Mouse (Mus musculus): Measurements from ENCODE around the gene Mrtfb.

The Mrtfb gene

DNA sequence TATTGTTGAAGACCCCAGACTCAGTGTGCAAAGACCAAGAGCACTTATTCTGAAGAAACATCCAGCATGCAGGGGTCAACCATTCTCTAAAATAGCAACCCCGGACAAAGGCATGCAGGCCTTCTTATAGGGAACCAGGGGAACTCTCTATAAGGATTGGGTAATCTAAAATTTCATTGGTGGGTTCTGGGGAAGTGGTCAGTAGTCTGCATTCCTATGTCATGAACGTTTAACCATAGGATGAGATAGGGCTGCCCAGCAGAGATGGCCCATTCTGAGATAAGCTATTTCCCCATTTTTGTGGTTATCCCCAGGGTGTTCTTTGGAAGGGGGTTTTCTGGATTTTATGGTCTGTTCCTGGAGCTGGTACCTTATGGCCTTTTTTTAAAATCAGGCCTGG is 163.5 kb downstream of the Mrtfb start:
- no peaks in the 10 kb centered on the region for H3K27me3 ChIP-seq (ENCODE audit: insufficient read depth, low read length)
- TF ChIP-seq NANOG (IDR thresholded peaks at IDR 0.05; ENCODE audit: borderline replicate concordance, low read length) (no peak), CTCF (conservative IDR thresholded peaks at IDR 0.05; ENCODE audit: low read length) (no peak), POU5F1 (IDR thresholded peaks at IDR 0.05; ENCODE audit: borderline replicate concordance, low read length) (no peak)
- 0 out of 2 replicates have a peak, but pooled peaks cover under 1% of the 10 kb centered on the region for H3K36me3 ChIP-seq (ENCODE audit: insufficient read depth, low read length)
- no peak overlapping the region for H3K4me3 ChIP-seq (replicated peaks; ENCODE audit: low read length)
- peaks cover 16% of the 10 kb centered on the region for H3K4me1 ChIP-seq (replicated peaks; ENCODE audit: low read depth, low read length)
- no peaks in the 10 kb centered on the region for H3K9me3 ChIP-seq (ENCODE audit: low read length)

- no peaks in the 10 kb centered on the region for H3K36me3 ChIP-seq (ENCODE audit: insufficient read depth, low read length)
- H3K27me3 ChIP-seq (ENCODE audit: insufficient read depth, low read length): no peaks in the 10 kb centered on the region
- no peak overlapping the region for H3K4me3 ChIP-seq (replicated peaks; ENCODE audit: low read length)
- peaks cover 12% of the 10 kb centered on the region for H3K4me1 ChIP-seq (replicated peaks; ENCODE audit: low read depth, low read length)
- TF ChIP-seq CTCF (conservative IDR thresholded peaks at IDR 0.05; ENCODE audit: low read length): no peak
- TF ChIP-seq POU5F1 (IDR thresholded peaks at IDR 0.05; ENCODE audit: borderline replicate concordance, low read length): no peak
- no peak for TF ChIP-seq NANOG (IDR thresholded peaks at IDR 0.05; ENCODE audit: borderline replicate concordance, low read length)
- H3K9me3 ChIP-seq (ENCODE audit: low read length): no peaks in the 10 kb centered on the region
These were observed 166.2 kb downstream of the Mrtfb start for GRCm38 (mm10) chr16:13422522-13422921.

- TF ChIP-seq POU5F1 (IDR thresholded peaks at IDR 0.05; ENCODE audit: borderline replicate concordance, low read length) (no peak), CTCF (conservative IDR thresholded peaks at IDR 0.05; ENCODE audit: low read length) (no peak), NANOG (IDR thresholded peaks at IDR 0.05; ENCODE audit: borderline replicate concordance, low read length) (no peak)
- Histone ChIP-seq H3K9me3 (ENCODE audit: low read length) (no peaks in the 10 kb centered on the region), H3K27me3 (ENCODE audit: insufficient read depth, low read length) (no peaks in the 10 kb centered on the region), H3K36me3 (ENCODE audit: insufficient read depth, low read length) (no peaks in the 10 kb centered on the region), H3K4me1 (replicated peaks; ENCODE audit: low read depth, low read length) (peaks cover 21% of the 10 kb centered on the region), H3K4me3 (replicated peaks; ENCODE audit: low read length) (no peak overlapping the region)
These were observed 167.5 kb downstream of the Mrtfb start for GRCm38 (mm10) chr16:13423587-13424355.

DNA sequence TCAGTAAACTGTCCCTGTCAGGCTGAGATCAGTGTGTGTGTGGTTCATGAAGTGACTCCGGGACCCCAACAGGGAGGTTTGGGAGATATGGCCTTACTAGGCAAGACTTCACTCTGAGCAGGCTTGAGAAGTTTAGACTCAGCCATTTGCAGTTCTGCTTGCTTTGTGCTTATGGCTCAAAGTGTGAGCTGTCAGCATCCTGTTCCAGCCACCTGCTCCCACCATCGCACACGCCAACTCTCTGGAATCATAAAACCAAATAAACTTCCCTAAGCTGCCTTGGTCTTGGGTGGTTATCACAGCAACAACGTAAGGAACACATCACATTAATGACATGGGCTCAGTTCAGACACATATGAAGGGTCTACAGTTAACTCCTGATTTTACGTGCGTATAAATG is 169.5 kb downstream of the Mrtfb start:
- peaks cover 7% of the 10 kb centered on the region; the same call in 1 of the 2 replicates for H3K27me3 ChIP-seq (ENCODE audit: insufficient read depth, low read length)
- no peaks in the 10 kb centered on the region for H3K36me3 ChIP-seq (ENCODE audit: insufficient read depth, low read length)
- peaks cover 21% of the 10 kb centered on the region for H3K4me1 ChIP-seq (replicated peaks; ENCODE audit: low read depth, low read length)
- H3K4me3 ChIP-seq (replicated peaks; ENCODE audit: low read length): no peak overlapping the region
- TF ChIP-seq NANOG (IDR thresholded peaks at IDR 0.05; ENCODE audit: borderline replicate concordance, low read length): no peak
- H3K9me3 ChIP-seq (ENCODE audit: low read length): no peaks in the 10 kb centered on the region

DNA sequence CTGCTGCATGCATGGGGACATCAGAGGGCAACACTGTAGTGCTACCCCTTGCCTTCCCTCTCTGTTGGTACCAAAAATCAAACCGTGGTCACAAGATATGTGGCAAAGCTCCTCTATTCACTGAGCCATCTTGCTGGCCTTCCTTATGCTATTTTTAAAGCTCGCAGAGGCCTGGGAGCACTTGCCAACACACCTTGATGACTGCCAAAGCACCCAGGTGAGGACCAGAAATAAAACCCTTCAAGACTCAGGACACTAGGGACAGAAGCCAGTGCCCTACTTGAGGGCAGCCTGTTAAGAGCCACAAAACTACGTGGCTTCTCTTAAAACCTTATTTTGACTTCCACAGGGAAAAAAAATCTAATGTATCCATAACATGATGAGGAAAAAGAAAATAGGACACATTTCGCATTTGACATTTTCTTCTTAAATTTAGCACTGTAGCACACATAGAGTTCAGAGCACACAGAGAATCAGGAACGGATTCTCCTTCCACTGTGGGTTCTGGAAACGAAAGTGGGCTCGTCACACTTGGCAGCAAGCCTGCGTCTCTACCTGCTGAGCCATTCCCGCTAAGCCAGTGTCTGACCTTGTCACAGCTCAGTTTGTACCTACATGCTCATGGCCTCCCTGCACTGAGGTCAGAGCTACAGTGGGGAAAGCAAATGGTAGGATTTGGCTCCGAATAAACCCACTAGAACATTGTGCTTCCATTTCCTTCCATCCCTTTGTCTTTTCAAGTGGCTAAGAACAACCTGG is 170.7 kb downstream of the Mrtfb start:
- TF ChIP-seq NANOG (IDR thresholded peaks at IDR 0.05; ENCODE audit: borderline replicate concordance, low read length) (no peak), POU5F1 (IDR thresholded peaks at IDR 0.05; ENCODE audit: borderline replicate concordance, low read length) (no peak), CTCF (conservative IDR thresholded peaks at IDR 0.05; ENCODE audit: low read length) (no peak)
- Histone ChIP-seq H3K4me1 (replicated peaks; ENCODE audit: low read depth, low read length) (peaks cover 24% of the 10 kb centered on the region), H3K36me3 (ENCODE audit: insufficient read depth, low read length) (no peaks in the 10 kb centered on the region), H3K4me3 (replicated peaks; ENCODE audit: low read length) (no peak overlapping the region), H3K9me3 (ENCODE audit: low read length) (no peaks in the 10 kb centered on the region), H3K27me3 (ENCODE audit: insufficient read depth, low read length) (peaks cover 10% of the 10 kb centered on the region; the same call in 1 of the 2 replicates)

DNA sequence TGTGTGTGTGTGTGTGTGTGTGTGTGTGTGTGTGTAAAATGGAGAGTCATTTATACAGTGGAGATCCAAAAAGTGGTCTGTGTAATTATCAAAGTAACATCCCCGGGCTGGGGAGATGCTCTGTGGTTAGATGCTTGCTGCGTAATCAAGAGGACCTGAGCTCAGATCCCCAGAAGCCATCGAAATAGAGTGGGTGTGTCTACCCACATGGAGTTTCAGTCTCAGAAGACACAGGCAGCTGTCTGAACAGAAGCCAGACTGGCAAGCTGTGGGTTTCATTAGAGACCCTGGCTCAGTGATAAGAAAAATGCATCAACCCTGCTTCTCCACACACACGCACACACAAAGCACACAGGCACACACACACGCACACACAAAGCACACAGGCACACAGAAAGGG is 171.8 kb downstream of the Mrtfb start:
- H3K36me3 ChIP-seq (ENCODE audit: insufficient read depth, low read length): no peaks in the 10 kb centered on the region
- H3K27me3 ChIP-seq (ENCODE audit: insufficient read depth, low read length): peaks cover 10% of the 10 kb centered on the region; the same call in 1 of the 2 replicates
- H3K9me3 ChIP-seq (ENCODE audit: low read length): no peaks in the 10 kb centered on the region
- H3K4me1 ChIP-seq (replicated peaks; ENCODE audit: low read depth, low read length): peaks cover 24% of the 10 kb centered on the region
- TF ChIP-seq CTCF (conservative IDR thresholded peaks at IDR 0.05; ENCODE audit: low read length): no peak
- TF ChIP-seq POU5F1 (IDR thresholded peaks at IDR 0.05; ENCODE audit: borderline replicate concordance, low read length): no peak
- TF ChIP-seq NANOG (IDR thresholded peaks at IDR 0.05; ENCODE audit: borderline replicate concordance, low read length): no peak
- no peak overlapping the region for H3K4me3 ChIP-seq (replicated peaks; ENCODE audit: low read length)

DNA sequence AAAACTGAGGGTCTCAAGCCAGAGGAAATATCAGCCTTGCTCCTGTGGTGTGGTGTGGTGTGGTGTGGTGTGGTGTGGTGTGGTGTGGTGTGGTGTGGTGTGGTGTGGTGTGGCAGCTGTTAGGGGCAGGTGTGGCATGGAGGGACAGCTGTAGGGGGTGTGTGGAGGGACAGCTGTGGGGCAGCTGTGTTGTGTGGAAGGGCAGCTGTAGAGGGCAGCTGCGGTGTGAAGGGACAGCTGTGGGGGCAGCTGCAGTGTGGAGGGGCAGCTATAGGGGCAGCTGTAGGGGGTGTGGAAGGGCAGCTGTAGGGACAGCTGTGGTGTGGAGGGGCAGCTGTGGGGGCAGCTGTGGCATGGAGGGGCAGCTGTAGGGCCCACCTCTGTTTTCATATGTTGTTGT is 172.5 kb downstream of the Mrtfb start:
- Histone ChIP-seq H3K9me3 (ENCODE audit: low read length) (no peaks in the 10 kb centered on the region), H3K4me1 (replicated peaks; ENCODE audit: low read depth, low read length) (peaks cover 24% of the 10 kb centered on the region), H3K36me3 (ENCODE audit: insufficient read depth, low read length) (no peaks in the 10 kb centered on the region), H3K27me3 (ENCODE audit: insufficient read depth, low read length) (peaks cover 11% of the 10 kb centered on the region; the same call in 1 of the 2 replicates), H3K4me3 (replicated peaks; ENCODE audit: low read length) (no peak overlapping the region)
- TF ChIP-seq CTCF (conservative IDR thresholded peaks at IDR 0.05; ENCODE audit: low read length): no peak
- no peak for TF ChIP-seq POU5F1 (IDR thresholded peaks at IDR 0.05; ENCODE audit: borderline replicate concordance, low read length)
- TF ChIP-seq NANOG (IDR thresholded peaks at IDR 0.05; ENCODE audit: borderline replicate concordance, low read length): no peak

DNA sequence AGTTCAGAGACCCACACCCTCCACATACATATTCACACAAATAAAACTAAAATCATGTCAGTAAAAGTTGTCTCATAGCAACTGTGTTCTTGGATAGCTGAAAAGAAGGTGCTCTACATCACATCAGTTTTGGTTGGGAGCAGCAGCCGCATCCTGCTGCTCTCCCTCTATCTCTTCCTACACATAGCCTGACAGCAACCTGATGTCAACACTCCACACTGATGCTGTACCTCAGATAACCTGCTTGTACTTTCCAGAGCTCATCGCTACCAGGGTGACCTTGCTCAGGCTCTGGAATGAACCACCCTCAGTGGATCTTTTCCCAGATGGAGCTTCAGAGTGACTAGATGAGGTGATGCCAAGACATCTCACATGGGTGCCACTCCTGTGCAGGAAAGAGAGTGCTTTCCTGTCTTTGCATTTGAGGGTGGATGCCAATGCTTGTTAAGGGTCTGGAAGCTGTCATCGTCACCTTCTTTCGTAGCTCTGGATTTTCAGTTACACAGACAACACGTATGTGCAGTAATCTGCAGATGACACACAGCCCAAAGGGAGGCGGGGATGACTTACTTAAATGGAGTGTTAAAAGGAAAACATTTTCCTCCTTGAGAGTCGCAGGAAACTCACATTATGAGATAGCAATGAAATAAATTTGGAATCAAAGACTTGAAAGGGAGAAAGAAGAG is 173.8 kb downstream of the Mrtfb start:
- Histone ChIP-seq H3K27me3 (ENCODE audit: insufficient read depth, low read length) (peaks cover 16% of the 10 kb centered on the region; the same call in 1 of the 2 replicates), H3K4me3 (replicated peaks; ENCODE audit: low read length) (no peak overlapping the region), H3K36me3 (ENCODE audit: insufficient read depth, low read length) (no peaks in the 10 kb centered on the region), H3K9me3 (ENCODE audit: low read length) (no peaks in the 10 kb centered on the region), H3K4me1 (replicated peaks; ENCODE audit: low read depth, low read length) (peaks cover 24% of the 10 kb centered on the region)
- TF ChIP-seq CTCF (conservative IDR thresholded peaks at IDR 0.05; ENCODE audit: low read length) (no peak), NANOG (IDR thresholded peaks at IDR 0.05; ENCODE audit: borderline replicate concordance, low read length) (no peak), POU5F1 (IDR thresholded peaks at IDR 0.05; ENCODE audit: borderline replicate concordance, low read length) (no peak)
